Mouse (Mus musculus): Measurements from ENCODE around the gene Usp28. TPM values are rescaled to one million over a fixed set of nuclear protein-coding genes. Genes with fewer than 3 reads are reported as not detected.

The Usp28 gene
- polyA plus RNA-seq, 1 experiment, result 6.2 TPM

GRCm38 (mm10) chr9:49024529-49024928 lies 39.4 kb downstream of the Usp28 start:
- H3K79me2 ChIP-seq (ENCODE audit: control insufficient read depth, insufficient read depth), result no peaks in the 10 kb centered on the region
- peaks cover 9% of the 10 kb centered on the region for H3K36me3 ChIP-seq (ENCODE audit: control insufficient read depth, insufficient read depth)
- no peaks in the 10 kb centered on the region for H3K79me3 ChIP-seq (ENCODE audit: low read depth)
- TF ChIP-seq FOSL1 (IDR thresholded peaks at IDR 0.05; ENCODE audit: insufficient read depth, low read length, poor library complexity, severe bottlenecking), result no peak
- TF ChIP-seq CTCF (IDR thresholded peaks at IDR 0.05; ENCODE audit: control insufficient read depth, insufficient read depth, insufficient read length), result no peak
- TF ChIP-seq USF1 (IDR thresholded peaks at IDR 0.05; ENCODE audit: low read depth), result no peak
- TF ChIP-seq MYOG (IDR thresholded peaks at IDR 0.05; ENCODE audit: control insufficient read depth, extremely low read depth, insufficient read length), result no peak
- TF ChIP-seq CEBPB (IDR thresholded peaks at IDR 0.05; ENCODE audit: low read depth), result no peak
- no peak for TF ChIP-seq MAX (IDR thresholded peaks at IDR 0.05)
- no peak for TF ChIP-seq MYOD1 (IDR thresholded peaks at IDR 0.05; ENCODE audit: control insufficient read depth, insufficient read length, low read depth)
- H3ac ChIP-seq (ENCODE audit: control insufficient read depth, insufficient read length, low read depth), result no peak overlapping the region
- H3K27me3 ChIP-seq (ENCODE audit: control insufficient read depth, insufficient read depth, insufficient read length), result no peaks in the 10 kb centered on the region
- H3K4me3 ChIP-seq (ENCODE audit: insufficient read depth, poor library complexity, severe bottlenecking), result no peak overlapping the region

DNA sequence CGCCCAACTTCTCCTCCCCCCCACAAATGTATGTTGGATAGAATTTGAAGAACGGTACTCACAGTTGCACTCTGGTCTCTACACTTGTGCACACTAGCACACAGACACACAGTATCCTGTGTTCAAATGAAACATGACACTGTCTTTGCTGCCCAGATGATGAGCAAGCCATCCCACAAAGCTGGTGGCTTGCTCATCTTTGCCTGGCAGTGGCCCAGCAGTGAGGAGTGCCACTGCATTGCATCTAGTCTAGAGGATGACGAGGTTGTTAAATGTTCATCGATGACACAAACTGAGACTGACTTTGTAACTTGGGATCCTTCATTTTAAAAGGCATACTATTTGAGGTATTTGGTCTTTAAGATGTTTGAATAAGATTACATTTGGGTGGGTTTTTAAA lies 49.6 kb downstream of the Usp28 start:
- no peak overlapping the region for H3ac ChIP-seq (ENCODE audit: control insufficient read depth, insufficient read length, low read depth)
- H3K79me2 ChIP-seq (ENCODE audit: control insufficient read depth, insufficient read depth), result no peaks in the 10 kb centered on the region
- no peak overlapping the region for H3K4me3 ChIP-seq (ENCODE audit: insufficient read depth, poor library complexity, severe bottlenecking)
- no peaks in the 10 kb centered on the region for H3K79me3 ChIP-seq (ENCODE audit: low read depth)
- H3K36me3 ChIP-seq (ENCODE audit: control insufficient read depth, insufficient read depth), result peaks cover 38% of the 10 kb centered on the region
- no peaks in the 10 kb centered on the region for H3K27me3 ChIP-seq (ENCODE audit: control insufficient read depth, insufficient read depth, insufficient read length)
- TF ChIP-seq CEBPB (IDR thresholded peaks at IDR 0.05; ENCODE audit: low read depth) (peak; percentile 30), CTCF (IDR thresholded peaks at IDR 0.05; ENCODE audit: control insufficient read depth, insufficient read depth, insufficient read length) (no peak), MYOD1 (IDR thresholded peaks at IDR 0.05; ENCODE audit: control insufficient read depth, insufficient read length, low read depth) (no peak), USF1 (IDR thresholded peaks at IDR 0.05; ENCODE audit: low read depth) (no peak), MAX (IDR thresholded peaks at IDR 0.05) (no peak), FOSL1 (IDR thresholded peaks at IDR 0.05; ENCODE audit: insufficient read depth, low read length, poor library complexity, severe bottlenecking) (peak; percentile 8), MYOG (IDR thresholded peaks at IDR 0.05; ENCODE audit: control insufficient read depth, extremely low read depth, insufficient read length) (no peak)

DNA sequence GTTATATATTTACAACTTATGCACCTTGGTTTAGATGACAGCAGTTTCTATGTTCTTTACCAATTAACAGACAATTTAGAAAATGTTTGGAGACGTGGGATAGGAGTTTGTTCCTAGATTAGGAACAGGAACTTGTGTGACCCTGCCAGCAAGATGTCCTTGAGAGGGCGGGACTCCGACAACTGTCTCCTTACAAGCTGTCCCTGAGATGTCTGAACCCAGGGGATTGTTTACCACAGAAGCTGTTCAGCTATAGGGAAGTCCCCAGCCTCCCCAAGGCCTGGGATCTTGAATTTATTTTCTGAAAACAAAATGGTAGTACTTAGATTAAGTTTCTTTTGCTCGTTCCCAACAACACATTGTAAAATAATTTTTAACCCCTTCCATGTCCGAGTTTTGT lies 65.7 kb downstream of the Usp28 start:
- H3K79me2 ChIP-seq (ENCODE audit: control insufficient read depth, insufficient read depth), result peaks cover 4% of the 10 kb centered on the region
- H3ac ChIP-seq (ENCODE audit: control insufficient read depth, insufficient read length, low read depth), result no peak overlapping the region
- no peaks in the 10 kb centered on the region for H3K79me3 ChIP-seq (ENCODE audit: low read depth)
- H3K4me3 ChIP-seq (ENCODE audit: insufficient read depth, poor library complexity, severe bottlenecking), result no peak overlapping the region
- no peaks in the 10 kb centered on the region for H3K27me3 ChIP-seq (ENCODE audit: control insufficient read depth, insufficient read depth, insufficient read length)
- TF ChIP-seq MAX (IDR thresholded peaks at IDR 0.05) (no peak), MYOD1 (IDR thresholded peaks at IDR 0.05; ENCODE audit: control insufficient read depth, insufficient read length, low read depth) (no peak), MYOG (IDR thresholded peaks at IDR 0.05; ENCODE audit: control insufficient read depth, extremely low read depth, insufficient read length) (no peak), CTCF (IDR thresholded peaks at IDR 0.05; ENCODE audit: control insufficient read depth, insufficient read depth, insufficient read length) (no peak), USF1 (IDR thresholded peaks at IDR 0.05; ENCODE audit: low read depth) (no peak), FOSL1 (IDR thresholded peaks at IDR 0.05; ENCODE audit: insufficient read depth, low read length, poor library complexity, severe bottlenecking) (no peak), CEBPB (IDR thresholded peaks at IDR 0.05; ENCODE audit: low read depth) (no peak)
- H3K36me3 ChIP-seq (ENCODE audit: control insufficient read depth, insufficient read depth), result no peaks in the 10 kb centered on the region

- Histone ChIP-seq H3K79me2 (ENCODE audit: control insufficient read depth, insufficient read depth) (peaks cover 9% of the 10 kb centered on the region), H3K27me3 (ENCODE audit: control insufficient read depth, insufficient read depth, insufficient read length) (no peaks in the 10 kb centered on the region), H3K36me3 (ENCODE audit: control insufficient read depth, insufficient read depth) (no peaks in the 10 kb centered on the region), H3K4me3 (ENCODE audit: insufficient read depth, poor library complexity, severe bottlenecking) (no peak overlapping the region), H3K79me3 (ENCODE audit: low read depth) (peaks cover 3% of the 10 kb centered on the region), H3ac (ENCODE audit: control insufficient read depth, insufficient read length, low read depth) (no peak overlapping the region)
- TF ChIP-seq MAX (IDR thresholded peaks at IDR 0.05) (no peak), MYOD1 (IDR thresholded peaks at IDR 0.05; ENCODE audit: control insufficient read depth, insufficient read length, low read depth) (peak; percentile 34), CTCF (IDR thresholded peaks at IDR 0.05; ENCODE audit: control insufficient read depth, insufficient read depth, insufficient read length) (peak; percentile 40), MYOG (IDR thresholded peaks at IDR 0.05; ENCODE audit: control insufficient read depth, extremely low read depth, insufficient read length) (no peak), USF1 (IDR thresholded peaks at IDR 0.05; ENCODE audit: low read depth) (no peak)
Observed at GRCm38 (mm10) chr9:49051349-49051748, 66.2 kb downstream of the Usp28 start.

- H3K36me3 ChIP-seq (ENCODE audit: control insufficient read depth, insufficient read depth), result peaks cover 5% of the 10 kb centered on the region
- H3ac ChIP-seq (ENCODE audit: control insufficient read depth, insufficient read length, low read depth), result no peak overlapping the region
- H3K79me2 ChIP-seq (ENCODE audit: control insufficient read depth, insufficient read depth), result peaks cover 30% of the 10 kb centered on the region
- H3K4me3 ChIP-seq (ENCODE audit: insufficient read depth, poor library complexity, severe bottlenecking), result no peak overlapping the region
- H3K27me3 ChIP-seq (ENCODE audit: control insufficient read depth, insufficient read depth, insufficient read length), result no peaks in the 10 kb centered on the region
- peaks cover 13% of the 10 kb centered on the region for H3K79me3 ChIP-seq (ENCODE audit: low read depth)
- no peak for TF ChIP-seq CEBPB (IDR thresholded peaks at IDR 0.05; ENCODE audit: low read depth)
- TF ChIP-seq MYOG (IDR thresholded peaks at IDR 0.05; ENCODE audit: control insufficient read depth, extremely low read depth, insufficient read length), result no peak
- TF ChIP-seq CTCF (IDR thresholded peaks at IDR 0.05; ENCODE audit: control insufficient read depth, insufficient read depth, insufficient read length), result no peak
- TF ChIP-seq MAX (IDR thresholded peaks at IDR 0.05), result no peak
- no peak for TF ChIP-seq FOSL1 (IDR thresholded peaks at IDR 0.05; ENCODE audit: insufficient read depth, low read length, poor library complexity, severe bottlenecking)
- no peak for TF ChIP-seq USF1 (IDR thresholded peaks at IDR 0.05; ENCODE audit: low read depth)
- no peak for TF ChIP-seq MYOD1 (IDR thresholded peaks at IDR 0.05; ENCODE audit: control insufficient read depth, insufficient read length, low read depth)
Observed at GRCm38 (mm10) chr9:49054028-49054427, 68.9 kb downstream of the Usp28 start.

All from C2C12 (cell line).